Mouse (Mus musculus) heart, adult 2 months (tissue): ENCODE measurements at regions not wholly inside any gene's neighbourhood (a gene's known extent, or its start where the extent isn't known, plus 50 kb on each side); places are given as distances from the start of the nearest gene placed in this dataset.

Experiments
- CTCF ChIP-seq: fragments of 200-600 bp; IDR thresholded peaks from 2 replicates; pipeline ENCODE4 v1.8.1; 2022; ENCODE audit warnings: antibody characterized with exemption, mild to moderate bottlenecking, moderate library complexity
- POLR2A ChIP-seq: fragments of 200-500 bp; IDR thresholded peaks from 2 replicates; pipeline ENCODE4 v1.6.1; 2011; ENCODE audit warnings: mild to moderate bottlenecking, low read depth, low read length, control low read depth; ENCODE audit not compliant: insufficient read depth

DNA sequence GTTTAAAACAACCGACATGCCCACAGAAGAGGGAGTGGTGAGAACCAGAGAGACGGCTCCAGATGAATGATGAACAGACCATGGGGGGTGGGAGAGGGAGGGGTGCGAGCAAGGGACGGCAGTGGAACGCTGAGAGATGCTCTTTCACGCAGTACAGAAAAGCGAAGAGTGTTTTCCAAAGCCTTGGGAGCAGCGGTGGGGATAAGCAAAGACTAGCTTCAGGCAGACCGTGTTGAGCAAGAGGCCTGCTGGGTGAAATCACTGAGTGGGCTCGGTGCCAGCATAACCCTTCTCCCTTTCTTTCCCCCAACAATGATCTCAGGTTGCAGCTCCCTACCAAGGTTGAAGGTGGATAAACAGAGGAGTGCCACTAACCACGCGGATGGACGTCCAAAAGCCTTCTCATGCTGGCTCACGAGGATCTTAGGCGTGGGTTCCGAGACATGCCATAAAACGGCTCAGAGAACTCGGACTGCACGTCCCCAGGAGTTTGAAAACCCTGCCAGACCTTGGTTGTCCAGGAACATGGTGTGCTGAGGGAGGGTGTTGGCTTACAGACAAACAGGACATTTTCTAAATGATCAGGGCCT, 153.1 kb downstream of the Syk start:
- TF ChIP-seq CTCF (no peak), POLR2A (no peak)
